Mouse (Mus musculus): ENCODE measurements around the gene Nabp2. TPM values are rescaled to one million over a fixed set of nuclear protein-coding genes. Genes with fewer than 3 reads are reported as not detected.

Nabp2 gene
- polyA plus RNA-seq, 1 experiment = 82.9 TPM

DNA sequence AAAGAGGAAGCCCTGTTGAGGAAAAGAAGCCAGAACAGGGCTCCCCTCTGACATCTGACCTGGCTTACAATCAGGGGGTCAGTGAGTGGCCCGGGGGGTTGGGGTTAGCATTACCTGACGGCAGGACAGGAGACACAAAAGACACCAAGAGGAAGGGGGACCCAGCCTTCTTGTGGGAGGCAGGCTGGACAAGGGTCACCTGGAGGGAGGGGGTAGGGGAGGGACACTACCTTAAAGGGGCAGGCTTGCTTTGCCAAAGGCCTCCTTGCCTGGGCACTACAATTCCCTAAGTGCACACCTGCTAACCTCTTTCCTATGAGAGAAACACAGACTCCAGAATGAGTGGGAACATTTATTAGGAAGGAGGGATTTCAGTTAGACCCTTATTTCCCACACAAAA, 10.2 kb downstream of the Nabp2 start, which contains the start of gene Slc39a5:
TSS of gene Slc39a5 (minus strand) at position 174 of the 400 bp plus-strand sequence.
- Histone ChIP-seq H3K36me3 (ENCODE audit: control insufficient read depth, insufficient read depth, low read length, poor library complexity, severe bottlenecking) (0 out of 2 replicates have a peak, but pooled peaks cover 2% of the 10 kb centered on the region), H3K27ac (ENCODE audit: insufficient read depth, low read length) (no peak within 1 kb of the TSS), H3K9ac (ENCODE audit: low read depth, poor library complexity, severe bottlenecking) (no peak within 1 kb of the TSS), H3K4me1 (ENCODE audit: control insufficient read depth, insufficient read depth, low read length) (no peaks in the 10 kb centered on the region), H3K9me3 (replicated peaks; ENCODE audit: control insufficient read depth, insufficient read depth, low read length, poor library complexity, severe bottlenecking) (no peaks in the 10 kb centered on the region), H3K27me3 (ENCODE audit: control insufficient read depth, insufficient read depth, low read length, poor library complexity, severe bottlenecking) (no peaks in the 10 kb centered on the region), H3K4me3 (ENCODE audit: low read depth, low read length) (peak within 1 kb of the TSS; percentile 11; the same call in 1 of the 2 replicates)
- TF ChIP-seq CTCF (IDR thresholded peaks at IDR 0.05; ENCODE audit: low read depth, low read length) = no peak
- no peak for TF ChIP-seq POLR2A (IDR thresholded peaks at IDR 0.05; ENCODE audit: insufficient read depth, low read length)
- no peak for TF ChIP-seq EP300 (IDR thresholded peaks at IDR 0.05; ENCODE audit: insufficient read depth, low read depth, low read length)

DNA sequence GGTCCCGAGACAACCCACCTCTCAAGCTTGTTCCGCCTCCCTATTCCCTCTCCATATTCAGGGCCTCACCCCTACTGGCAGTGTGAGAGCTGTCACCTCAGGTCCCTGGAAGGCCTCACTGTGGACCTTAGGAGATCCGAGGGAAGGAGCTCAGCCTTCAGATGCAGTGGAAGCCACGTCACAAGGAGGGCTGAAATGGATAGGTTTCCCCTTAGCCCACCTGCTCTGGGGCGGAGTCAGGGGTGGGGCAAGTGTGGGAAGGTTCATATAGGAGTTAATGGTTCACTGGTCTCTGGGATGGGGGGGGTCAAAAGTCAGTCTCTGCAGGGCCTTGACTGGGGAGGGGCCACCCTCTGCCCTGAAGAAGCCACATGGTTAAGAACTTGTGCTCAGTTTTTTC, 11.0 kb downstream of the Nabp2 start:
- Histone ChIP-seq H3K4me3 (ENCODE audit: low read depth, low read length) (peak overlapping the region; percentile 11; the same call in 1 of the 2 replicates), H3K9ac (ENCODE audit: low read depth, poor library complexity, severe bottlenecking) (no peak overlapping the region), H3K27ac (ENCODE audit: insufficient read depth, low read length) (no peak overlapping the region), H3K36me3 (ENCODE audit: control insufficient read depth, insufficient read depth, low read length, poor library complexity, severe bottlenecking) (no peaks in the 10 kb centered on the region), H3K9me3 (replicated peaks; ENCODE audit: control insufficient read depth, insufficient read depth, low read length, poor library complexity, severe bottlenecking) (no peaks in the 10 kb centered on the region), H3K4me1 (ENCODE audit: control insufficient read depth, insufficient read depth, low read length) (no peaks in the 10 kb centered on the region), H3K27me3 (ENCODE audit: control insufficient read depth, insufficient read depth, low read length, poor library complexity, severe bottlenecking) (no peaks in the 10 kb centered on the region)
- TF ChIP-seq EP300 (IDR thresholded peaks at IDR 0.05; ENCODE audit: insufficient read depth, low read depth, low read length) (no peak), POLR2A (IDR thresholded peaks at IDR 0.05; ENCODE audit: insufficient read depth, low read length) (no peak), CTCF (IDR thresholded peaks at IDR 0.05; ENCODE audit: low read depth, low read length) (no peak)

DNA sequence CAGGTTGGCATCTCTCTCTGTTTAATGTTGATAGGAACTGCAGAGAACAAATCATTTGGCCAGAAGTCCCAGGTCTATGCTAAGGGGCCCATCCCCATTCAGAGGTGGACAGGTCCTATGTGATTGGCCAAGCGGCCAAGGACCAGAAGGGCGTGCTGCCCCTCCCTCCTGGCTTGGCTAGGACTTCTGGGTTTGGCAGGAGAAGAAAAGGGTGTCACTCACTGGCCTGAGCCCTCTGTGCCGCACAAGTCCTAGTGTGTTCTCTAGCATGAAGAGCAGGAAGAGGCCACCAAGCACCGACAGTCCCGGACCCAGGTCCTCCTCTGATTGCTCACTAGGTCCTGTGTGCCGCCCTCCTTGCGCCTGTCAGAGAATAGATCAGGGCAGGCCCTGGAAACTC, 13.8 kb downstream of the Nabp2 start:
- H3K27ac ChIP-seq (ENCODE audit: insufficient read depth, low read length) = no peak overlapping the region
- H3K27me3 ChIP-seq (ENCODE audit: control insufficient read depth, insufficient read depth, low read length, poor library complexity, severe bottlenecking) = no peaks in the 10 kb centered on the region
- 0 out of 2 replicates have a peak, but pooled peaks cover 3% of the 10 kb centered on the region for H3K36me3 ChIP-seq (ENCODE audit: control insufficient read depth, insufficient read depth, low read length, poor library complexity, severe bottlenecking)
- no peaks in the 10 kb centered on the region for H3K4me1 ChIP-seq (ENCODE audit: control insufficient read depth, insufficient read depth, low read length)
- H3K9ac ChIP-seq (ENCODE audit: low read depth, poor library complexity, severe bottlenecking) = no peak overlapping the region
- no peak overlapping the region for H3K4me3 ChIP-seq (ENCODE audit: low read depth, low read length)
- TF ChIP-seq CTCF (IDR thresholded peaks at IDR 0.05; ENCODE audit: low read depth, low read length) (no peak), POLR2A (IDR thresholded peaks at IDR 0.05; ENCODE audit: insufficient read depth, low read length) (no peak)
- no peaks in the 10 kb centered on the region for H3K9me3 ChIP-seq (replicated peaks; ENCODE audit: control insufficient read depth, insufficient read depth, low read length, poor library complexity, severe bottlenecking)

DNA sequence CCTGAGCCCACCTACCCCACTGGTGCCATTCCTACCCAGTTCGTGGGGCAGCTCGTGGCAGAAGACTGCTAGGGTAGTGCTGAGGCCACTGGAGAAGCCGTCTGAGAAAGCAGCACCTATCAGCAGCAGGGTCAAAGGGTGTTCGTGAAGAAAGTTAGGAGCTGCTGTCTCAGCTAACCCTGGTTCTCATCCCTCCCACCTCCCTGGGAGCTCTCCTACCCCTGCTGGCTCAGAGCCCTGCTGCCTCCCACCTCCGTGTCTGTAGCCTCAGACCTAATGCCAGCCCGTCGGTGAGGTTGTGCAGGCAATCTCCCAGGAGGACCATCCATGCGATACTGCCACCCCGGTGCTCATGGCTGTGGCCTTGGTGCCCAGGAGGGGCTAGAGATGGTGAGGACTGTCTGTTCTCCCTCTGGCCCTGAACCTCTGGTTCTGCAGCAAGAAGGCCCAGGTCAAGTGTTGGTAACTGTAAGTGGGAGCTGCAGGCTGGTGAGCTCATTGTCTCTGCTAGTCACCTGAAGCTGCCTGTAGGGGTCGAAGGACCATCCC, 14.5 kb downstream of the Nabp2 start:
- no peak for TF ChIP-seq CTCF (IDR thresholded peaks at IDR 0.05; ENCODE audit: low read depth, low read length)
- no peak for TF ChIP-seq POLR2A (IDR thresholded peaks at IDR 0.05; ENCODE audit: insufficient read depth, low read length)
- TF ChIP-seq EP300 (IDR thresholded peaks at IDR 0.05; ENCODE audit: insufficient read depth, low read depth, low read length) = no peak
- no peaks in the 10 kb centered on the region for H3K4me1 ChIP-seq (ENCODE audit: control insufficient read depth, insufficient read depth, low read length)
- H3K4me3 ChIP-seq (ENCODE audit: low read depth, low read length) = no peak overlapping the region
- H3K36me3 ChIP-seq (ENCODE audit: control insufficient read depth, insufficient read depth, low read length, poor library complexity, severe bottlenecking) = 0 out of 2 replicates have a peak, but pooled peaks cover 3% of the 10 kb centered on the region
- no peaks in the 10 kb centered on the region for H3K9me3 ChIP-seq (replicated peaks; ENCODE audit: control insufficient read depth, insufficient read depth, low read length, poor library complexity, severe bottlenecking)
- H3K27me3 ChIP-seq (ENCODE audit: control insufficient read depth, insufficient read depth, low read length, poor library complexity, severe bottlenecking) = no peaks in the 10 kb centered on the region
- no peak overlapping the region for H3K27ac ChIP-seq (ENCODE audit: insufficient read depth, low read length)
- no peak overlapping the region for H3K9ac ChIP-seq (ENCODE audit: low read depth, poor library complexity, severe bottlenecking)

DNA sequence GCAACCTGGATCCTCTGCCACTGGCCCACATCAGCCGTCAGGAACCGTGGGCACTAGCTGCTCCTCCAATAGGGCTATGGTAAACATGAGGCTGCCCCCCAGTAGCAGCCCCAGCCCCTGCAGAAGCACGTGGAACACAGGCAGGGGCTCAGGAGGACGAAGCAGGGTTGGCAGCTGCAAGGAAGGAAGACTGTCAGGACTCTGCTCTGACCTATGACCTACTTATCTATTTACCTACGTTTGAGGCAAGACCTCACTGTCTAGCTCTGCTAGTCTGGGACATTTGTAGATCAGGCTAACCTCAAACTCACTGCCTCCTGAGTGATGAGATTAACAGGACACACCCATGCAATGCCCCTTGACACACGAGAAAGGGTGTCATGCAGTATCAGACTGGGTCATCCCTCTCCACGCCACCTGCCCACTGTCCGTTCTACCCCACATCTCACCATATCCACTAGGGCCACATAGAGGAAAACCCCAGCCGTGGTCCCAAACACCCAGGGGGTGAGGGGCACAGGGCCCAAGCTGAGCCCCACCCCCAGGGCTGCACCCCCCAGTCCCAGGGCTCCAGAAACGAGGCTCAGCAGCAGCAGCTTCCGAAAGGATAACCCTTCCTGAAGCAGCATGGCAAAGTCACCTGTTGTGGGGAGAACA, 15.1 kb downstream of the Nabp2 start:
- TF ChIP-seq CTCF (IDR thresholded peaks at IDR 0.05; ENCODE audit: low read depth, low read length) = no peak
- no peak for TF ChIP-seq EP300 (IDR thresholded peaks at IDR 0.05; ENCODE audit: insufficient read depth, low read depth, low read length)
- no peak for TF ChIP-seq POLR2A (IDR thresholded peaks at IDR 0.05; ENCODE audit: insufficient read depth, low read length)
- H3K27me3 ChIP-seq (ENCODE audit: control insufficient read depth, insufficient read depth, low read length, poor library complexity, severe bottlenecking) = no peaks in the 10 kb centered on the region
- no peaks in the 10 kb centered on the region for H3K4me1 ChIP-seq (ENCODE audit: control insufficient read depth, insufficient read depth, low read length)
- no peak overlapping the region for H3K4me3 ChIP-seq (ENCODE audit: low read depth, low read length)
- no peak overlapping the region for H3K27ac ChIP-seq (ENCODE audit: insufficient read depth, low read length)
- H3K36me3 ChIP-seq (ENCODE audit: control insufficient read depth, insufficient read depth, low read length, poor library complexity, severe bottlenecking) = peaks cover 5% of the 10 kb centered on the region
- H3K9me3 ChIP-seq (replicated peaks; ENCODE audit: control insufficient read depth, insufficient read depth, low read length, poor library complexity, severe bottlenecking) = no peaks in the 10 kb centered on the region
- H3K9ac ChIP-seq (ENCODE audit: low read depth, poor library complexity, severe bottlenecking) = no peak overlapping the region

DNA sequence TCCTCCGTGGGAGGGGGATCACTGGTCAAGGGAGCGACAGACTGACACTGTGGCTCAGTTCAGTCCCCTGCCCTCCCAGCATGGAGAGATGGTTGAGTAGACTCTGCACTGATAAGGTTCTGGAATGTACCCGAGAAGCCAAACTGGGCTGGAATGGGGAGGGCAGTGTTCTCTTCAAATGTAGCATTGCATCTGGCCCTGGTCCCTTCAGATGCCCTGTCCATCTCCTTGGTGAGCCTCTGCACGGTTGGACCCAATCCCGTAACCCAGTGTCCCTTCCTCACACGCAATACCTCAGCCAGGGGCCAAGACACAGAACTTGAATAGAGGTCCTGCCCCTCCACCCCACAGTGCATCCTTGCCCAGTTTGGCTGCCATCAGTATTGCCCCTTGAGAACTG, 19.4 kb downstream of the Nabp2 start:
- TF ChIP-seq POLR2A (IDR thresholded peaks at IDR 0.05; ENCODE audit: insufficient read depth, low read length) (no peak), CTCF (IDR thresholded peaks at IDR 0.05; ENCODE audit: low read depth, low read length) (no peak), EP300 (IDR thresholded peaks at IDR 0.05; ENCODE audit: insufficient read depth, low read depth, low read length) (no peak)
- Histone ChIP-seq H3K9me3 (replicated peaks; ENCODE audit: control insufficient read depth, insufficient read depth, low read length, poor library complexity, severe bottlenecking) (no peaks in the 10 kb centered on the region), H3K36me3 (ENCODE audit: control insufficient read depth, insufficient read depth, low read length, poor library complexity, severe bottlenecking) (peaks cover 42% of the 10 kb centered on the region), H3K27ac (ENCODE audit: insufficient read depth, low read length) (no peak overlapping the region), H3K27me3 (ENCODE audit: control insufficient read depth, insufficient read depth, low read length, poor library complexity, severe bottlenecking) (no peaks in the 10 kb centered on the region), H3K4me3 (ENCODE audit: low read depth, low read length) (no peak overlapping the region), H3K9ac (ENCODE audit: low read depth, poor library complexity, severe bottlenecking) (no peak overlapping the region), H3K4me1 (ENCODE audit: control insufficient read depth, insufficient read depth, low read length) (no peaks in the 10 kb centered on the region)
